Mouse (Mus musculus) midbrain, embryonic 11.5 days (tissue): ENCODE measurements around the gene Cphx1. TPM values are rescaled to one million over a fixed set of nuclear protein-coding genes. Genes with fewer than 3 reads are reported as not detected.
"Not testable (repeated sequence)": the region's sequence is repeated elsewhere in the genome, so short reads cannot be mapped to it uniquely, and the experiment has no call there.

Experiments used
- ATAC-seq: fragments of 200-750 bp; cut with Nextera tagmentation; 2 replicates; pipeline ENCODE4 v1.8.0; 2017; ENCODE audit warnings: moderate TSS enrichment, moderate library complexity; ENCODE audit not compliant: low FRiP score
- DNase-seq: peaks from one replicate; pipeline ENCODE4 v3.0.0; 2015; ENCODE audit warnings: low spot score; ENCODE audit errors: missing footprints
- H3K27ac ChIP-seq: fragments of 300-500 bp; sonication (generic); 2 replicates; pipeline ENCODE4 v1.5.1; 2014; ENCODE audit warnings: low read depth, low read length
- H3K27me3 ChIP-seq: fragments of 300-500 bp; sonication (generic); 2 replicates; pipeline ENCODE4 v1.6.1; 2014; ENCODE audit warnings: mild to moderate bottlenecking, low read length, moderate library complexity, mixed read lengths; ENCODE audit not compliant: control insufficient read depth, insufficient read depth
- H3K36me3 ChIP-seq: fragments of 300-500 bp; sonication (generic); 2 replicates; pipeline ENCODE4 v1.6.1; 2014; ENCODE audit warnings: mild to moderate bottlenecking, low read length, moderate library complexity, mixed read lengths; ENCODE audit not compliant: control insufficient read depth, insufficient read depth
- H3K4me1 ChIP-seq: fragments of 300-500 bp; sonication (generic); 2 replicates; pipeline ENCODE4 v1.6.1; 2014; ENCODE audit warnings: low read length; ENCODE audit not compliant: control insufficient read depth, insufficient read depth
- H3K4me2 ChIP-seq: fragments of 300-500 bp; sonication (generic); 2 replicates; pipeline ENCODE4 v1.6.1; 2014; ENCODE audit warnings: mild to moderate bottlenecking, moderate library complexity
- H3K4me3 ChIP-seq: fragments of 300-500 bp; sonication (generic); 2 replicates; pipeline ENCODE4 v1.5.1; 2014; ENCODE audit warnings: low read depth, low read length
- H3K9ac ChIP-seq: fragments of 300-500 bp; sonication (generic); 2 replicates; pipeline ENCODE4 v1.6.1; 2014; ENCODE audit warnings: low read length
- H3K9me3 ChIP-seq: fragments of 300-500 bp; sonication (generic); 2 replicates; pipeline ENCODE4 v1.6.1; 2016; ENCODE audit warnings: low read length; ENCODE audit not compliant: control insufficient read depth
- WGBS: fragments of 180-500 bp; shearing (Covaris S2); extraction: QIAGEN DNeasy Blood & Tissue Kit; methylation state at CpG from one replicate; pipeline ENCODE4 v1.1.7; 2014; 5-methylcytosine and 5-hydroxymethylcytosine counted together
- polyA plus RNA-seq: library from polyadenylated mRNA; unstranded; fragments of >200 nt; fragmentation: Nextera tagmentation; extraction: Ambion mirVana; gene quantifications from 2 replicates; pipeline ENCODE4 v1.2.1, GENCODE M21; 2014

Gene Cphx1
- not detected in 2 replicates for polyA plus RNA-seq

GRCm38 (mm10) chr14:25938004-25938403 lies at the start of gene Cphx1:
TSS of gene Cphx1 (plus strand) at chr14:25938304.
- H3K4me2 ChIP-seq, DNase-seq, H3K9ac ChIP-seq, H3K27ac ChIP-seq, H3K9me3 ChIP-seq, ATAC-seq, H3K36me3 ChIP-seq, H3K4me3 ChIP-seq, H3K27me3 ChIP-seq, H3K4me1 ChIP-seq: not testable (repeated sequence)
- WGBS: no CpG with 5 or more reads among the region's 8 CpGs

DNA sequence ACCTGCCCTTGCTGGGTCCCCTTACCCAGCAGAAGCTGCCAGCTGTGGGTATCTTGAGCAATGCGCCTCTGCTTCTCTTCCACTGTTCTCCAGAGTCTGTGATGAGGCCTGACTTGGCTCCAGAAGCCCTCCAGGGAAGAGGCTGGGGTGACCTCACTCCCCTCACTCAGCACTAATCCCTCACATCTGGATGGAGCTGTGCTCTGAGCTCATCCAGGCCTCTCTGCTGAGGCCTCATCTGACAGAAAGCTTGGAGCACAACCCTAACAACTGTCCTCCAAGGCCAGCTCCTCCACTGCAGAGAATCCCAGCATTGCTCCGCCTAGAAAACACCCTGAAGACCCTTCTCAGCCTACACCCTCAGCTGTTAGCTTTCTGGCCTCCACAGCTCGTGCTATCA lies 43.5 kb upstream of the Cphx1 start:
- H3K4me3 ChIP-seq, H3K36me3 ChIP-seq, DNase-seq, H3K9ac ChIP-seq, H3K4me2 ChIP-seq, H3K4me1 ChIP-seq, ATAC-seq, H3K27me3 ChIP-seq, H3K27ac ChIP-seq, H3K9me3 ChIP-seq: not testable (repeated sequence)
- WGBS: no CpG with 5 or more reads among the region's 3 CpGs

- DNase-seq, H3K4me1 ChIP-seq, H3K4me2 ChIP-seq, H3K9me3 ChIP-seq, H3K27ac ChIP-seq, ATAC-seq, H3K9ac ChIP-seq, H3K36me3 ChIP-seq, H3K4me3 ChIP-seq, H3K27me3 ChIP-seq: not testable (repeated sequence)
- WGBS: no CpG with 5 or more reads among the region's 7 CpGs
These were observed 42.4 kb upstream of the Cphx1 start for GRCm38 (mm10) chr14:25895686-25896085.

- H3K36me3 ChIP-seq, H3K9me3 ChIP-seq, ATAC-seq, H3K9ac ChIP-seq, H3K4me2 ChIP-seq, H3K4me1 ChIP-seq, DNase-seq, H3K4me3 ChIP-seq, H3K27me3 ChIP-seq, H3K27ac ChIP-seq: not testable (repeated sequence)
- no CpG with 5 or more reads among the region's 10 CpGs for WGBS
These were observed 35.1 kb upstream of the Cphx1 start, which contains the start of gene Plac9a for GRCm38 (mm10) chr14:25903000-25903399. TSS of gene Plac9a (minus strand) at chr14:25903100.

DNA sequence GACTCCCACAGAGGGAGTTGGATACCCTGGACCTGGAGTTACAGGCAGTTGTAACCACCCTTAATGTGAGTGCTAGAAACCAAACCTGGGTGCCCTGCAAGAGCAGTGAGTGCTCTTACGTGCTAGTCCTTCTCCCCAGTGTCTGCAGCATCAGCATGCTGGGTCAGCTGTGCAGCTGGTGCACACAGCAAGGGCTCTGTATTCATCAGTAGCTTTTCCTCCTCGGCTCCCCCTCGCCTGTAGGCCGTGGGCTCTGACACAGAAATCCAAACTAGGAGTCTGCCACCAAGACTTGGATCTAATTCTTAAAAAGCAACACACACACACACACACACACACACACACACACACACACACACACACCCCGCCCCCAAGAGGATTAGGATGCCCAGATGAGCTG lies 32.9 kb upstream of the Cphx1 start:
- DNase-seq, H3K27me3 ChIP-seq, H3K4me1 ChIP-seq, H3K27ac ChIP-seq, H3K9ac ChIP-seq, H3K36me3 ChIP-seq, ATAC-seq, H3K9me3 ChIP-seq, H3K4me2 ChIP-seq, H3K4me3 ChIP-seq: not testable (repeated sequence)
- no CpG with 5 or more reads among the region's 5 CpGs for WGBS

- WGBS: no CpG with 5 or more reads among the region's 9 CpGs
- H3K4me2 ChIP-seq, H3K4me3 ChIP-seq, H3K4me1 ChIP-seq, H3K27ac ChIP-seq, H3K9me3 ChIP-seq, H3K27me3 ChIP-seq, H3K9ac ChIP-seq, ATAC-seq, H3K36me3 ChIP-seq, DNase-seq: not testable (repeated sequence)
These were observed 30.8 kb upstream of the Cphx1 start for GRCm38 (mm10) chr14:25907272-25907671.

GRCm38 (mm10) chr14:25908976-25909375 lies 29.1 kb upstream of the Cphx1 start:
- H3K4me2 ChIP-seq, H3K4me3 ChIP-seq, DNase-seq, H3K4me1 ChIP-seq, H3K9ac ChIP-seq, H3K9me3 ChIP-seq, H3K36me3 ChIP-seq, H3K27me3 ChIP-seq, ATAC-seq, H3K27ac ChIP-seq: not testable (repeated sequence)
- no CpG with 5 or more reads among the region's 8 CpGs for WGBS

- DNase-seq, H3K4me1 ChIP-seq, H3K27ac ChIP-seq, H3K9me3 ChIP-seq, ATAC-seq, H3K27me3 ChIP-seq, H3K36me3 ChIP-seq, H3K4me2 ChIP-seq, H3K9ac ChIP-seq, H3K4me3 ChIP-seq: not testable (repeated sequence)
- WGBS: no CpG with 5 or more reads among the region's 5 CpGs
These were observed 19.5 kb upstream of the Cphx1 start for GRCm38 (mm10) chr14:25918427-25919170.

DNA sequence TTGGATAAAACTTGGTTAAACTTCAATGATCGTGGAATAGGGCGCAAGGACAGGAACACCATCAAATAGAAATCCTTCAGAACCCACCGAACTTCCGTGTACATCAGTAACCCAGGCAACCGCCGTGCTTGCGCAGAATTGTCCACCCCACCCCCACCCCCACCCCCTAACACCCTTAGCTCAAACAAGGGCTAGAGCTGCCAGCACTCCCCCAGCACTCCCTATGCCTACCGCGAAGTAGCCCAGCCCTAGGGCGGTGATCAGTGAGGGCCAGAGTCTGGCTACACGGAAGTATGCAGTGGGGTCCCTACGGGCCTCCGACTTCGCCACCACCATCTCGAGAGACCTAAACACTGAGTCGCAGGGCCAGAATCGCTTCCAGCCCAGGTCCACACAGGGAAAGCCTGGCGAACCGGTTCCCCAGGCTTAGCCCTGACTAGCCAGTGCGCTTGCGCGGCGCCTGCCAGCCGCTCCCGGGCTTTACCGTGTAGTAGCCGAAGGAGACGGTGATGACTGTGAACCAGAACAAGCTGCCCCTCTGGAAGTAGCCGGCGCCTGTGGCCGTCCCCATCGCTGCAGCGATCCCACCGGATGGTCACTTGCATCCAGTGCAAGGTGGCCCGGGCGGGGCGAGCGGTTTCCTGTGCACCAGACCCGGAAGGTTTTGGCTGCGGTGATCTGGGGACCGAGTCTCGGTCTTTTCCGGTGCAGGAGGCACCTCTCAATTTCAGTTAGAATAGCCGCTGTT lies 11.1 kb upstream of the Cphx1 start:
- not testable (repeated sequence) for H3K36me3 ChIP-seq, DNase-seq, H3K27ac ChIP-seq, H3K9ac ChIP-seq, H3K27me3 ChIP-seq, H3K4me2 ChIP-seq, H3K4me1 ChIP-seq, H3K4me3 ChIP-seq, H3K9me3 ChIP-seq
- peak; percentile 73 for ATAC-seq
- WGBS: no CpG with 5 or more reads among the region's 44 CpGs
